Mouse (Mus musculus) neural tube, embryonic 14.5 days (tissue): Measurements from ENCODE around the gene Mapk10. TPM values are rescaled to one million over a fixed set of nuclear protein-coding genes. Genes with fewer than 3 reads are reported as not detected.

Experiments
- ATAC-seq: fragments of 200-750 bp; cut with Nextera tagmentation; 2 replicates; pipeline ENCODE4 v1.8.0; 2017; ENCODE audit warnings: low read depth, mild to moderate bottlenecking, moderate TSS enrichment, moderate library complexity
- H3K27ac ChIP-seq: fragments of 300-500 bp; sonication (generic); 2 replicates; pipeline ENCODE4 v1.5.1; 2014; ENCODE audit warnings: low read depth, mild to moderate bottlenecking, control low read depth, low read length, moderate library complexity, mixed read lengths
- H3K27me3 ChIP-seq: fragments of 300-500 bp; sonication (generic); 2 replicates; pipeline ENCODE4 v1.6.1; 2014; ENCODE audit warnings: low read length; ENCODE audit not compliant: control insufficient read depth, insufficient read depth
- H3K36me3 ChIP-seq: fragments of 300-500 bp; sonication (generic); 2 replicates; pipeline ENCODE4 v1.6.1; 2014; ENCODE audit warnings: low read length, mixed read lengths; ENCODE audit not compliant: control insufficient read depth, insufficient read depth
- H3K4me1 ChIP-seq: fragments of 300-500 bp; sonication (generic); 2 replicates; pipeline ENCODE4 v1.6.1; 2014; ENCODE audit warnings: low read length; ENCODE audit not compliant: control insufficient read depth, insufficient read depth
- H3K4me2 ChIP-seq: fragments of 300-500 bp; sonication (generic); 2 replicates; pipeline ENCODE4 v1.6.1; 2014; ENCODE audit warnings: mild to moderate bottlenecking, low read depth, low read length, control low read depth
- H3K4me3 ChIP-seq: fragments of 300-500 bp; sonication (generic); 2 replicates; pipeline ENCODE4 v1.5.1; 2014; ENCODE audit warnings: low read depth, low read length, control low read depth, mixed read lengths
- H3K9ac ChIP-seq: fragments of 300-500 bp; sonication (generic); replicated peaks from 2 replicates; pipeline ENCODE4 v1.6.1; 2014; ENCODE audit warnings: low read depth, mild to moderate bottlenecking, control low read depth, low read length, mixed read lengths
- H3K9me3 ChIP-seq: fragments of 300-500 bp; sonication (generic); 2 replicates; pipeline ENCODE4 v1.6.1; 2016; ENCODE audit warnings: low read length; ENCODE audit not compliant: control insufficient read depth
- WGBS: fragments of 180-500 bp; shearing (Covaris S2); extraction: QIAGEN DNeasy Blood & Tissue Kit; methylation state at CpG from one replicate; pipeline ENCODE4 v1.1.7; 2014; 5-methylcytosine and 5-hydroxymethylcytosine counted together
- polyA plus RNA-seq: library from polyadenylated mRNA; unstranded; fragments of >200 nt; fragmentation: Nextera tagmentation; extraction: Ambion mirVana; gene quantifications from 2 replicates; pipeline ENCODE4 v1.2.1, GENCODE M21; 2014

The Mapk10 gene
- polyA plus RNA-seq, 1 experiment from 2014 or later: 115 TPM

GRCm38 (mm10) chr5:103209486-103209885 lies 1.6 kb downstream of the Mapk10 start:
- H3K36me3 ChIP-seq: 0 out of 2 replicates have a peak, but pooled peaks cover 3% of the 10 kb centered on the region
- peaks cover 20% of the 10 kb centered on the region for H3K4me1 ChIP-seq
- H3K4me3 ChIP-seq: peak overlapping the region; percentile 56
- H3K9me3 ChIP-seq: no peaks in the 10 kb centered on the region
- ATAC-seq: no peak
- peak overlapping the region; percentile 78; the same call in 1 of the 2 replicates for H3K9ac ChIP-seq
- 35% methylated on average over 6 of the region's 6 CpGs for WGBS
- H3K27me3 ChIP-seq: no peaks in the 10 kb centered on the region
- H3K27ac ChIP-seq: peak overlapping the region; percentile 58
- peak overlapping the region; percentile 70 for H3K4me2 ChIP-seq

DNA sequence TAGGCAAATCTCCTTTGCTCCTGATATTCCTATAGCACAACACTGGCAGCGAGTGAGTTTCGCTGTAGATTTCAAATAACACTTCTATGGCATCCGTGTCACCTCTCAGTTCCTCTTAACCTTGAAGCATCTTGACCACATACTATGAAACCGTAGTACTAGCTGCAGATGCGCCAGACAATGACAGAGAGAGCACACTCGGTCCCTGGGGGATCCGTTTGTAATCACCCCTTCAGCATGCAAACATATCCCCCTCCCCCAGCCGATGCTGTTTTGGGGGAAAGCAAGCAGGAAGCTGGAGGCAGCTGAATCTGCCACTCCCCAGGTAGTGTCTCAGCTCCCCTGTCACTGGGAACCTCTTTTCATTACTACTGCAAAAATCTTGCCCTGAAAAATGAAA lies 2.3 kb downstream of the Mapk10 start:
- ATAC-seq: no peak
- peak overlapping the region; percentile 70 for H3K4me2 ChIP-seq
- no peaks in the 10 kb centered on the region for H3K27me3 ChIP-seq
- H3K4me1 ChIP-seq: peaks cover 20% of the 10 kb centered on the region
- peak overlapping the region; percentile 58 for H3K27ac ChIP-seq
- WGBS: 38% methylated on average over 8 of the region's 8 CpGs
- no peaks in the 10 kb centered on the region for H3K9me3 ChIP-seq
- peak overlapping the region; percentile 78 for H3K9ac ChIP-seq
- peak overlapping the region; percentile 56 for H3K4me3 ChIP-seq
- H3K36me3 ChIP-seq: 0 out of 2 replicates have a peak, but pooled peaks cover 3% of the 10 kb centered on the region

DNA sequence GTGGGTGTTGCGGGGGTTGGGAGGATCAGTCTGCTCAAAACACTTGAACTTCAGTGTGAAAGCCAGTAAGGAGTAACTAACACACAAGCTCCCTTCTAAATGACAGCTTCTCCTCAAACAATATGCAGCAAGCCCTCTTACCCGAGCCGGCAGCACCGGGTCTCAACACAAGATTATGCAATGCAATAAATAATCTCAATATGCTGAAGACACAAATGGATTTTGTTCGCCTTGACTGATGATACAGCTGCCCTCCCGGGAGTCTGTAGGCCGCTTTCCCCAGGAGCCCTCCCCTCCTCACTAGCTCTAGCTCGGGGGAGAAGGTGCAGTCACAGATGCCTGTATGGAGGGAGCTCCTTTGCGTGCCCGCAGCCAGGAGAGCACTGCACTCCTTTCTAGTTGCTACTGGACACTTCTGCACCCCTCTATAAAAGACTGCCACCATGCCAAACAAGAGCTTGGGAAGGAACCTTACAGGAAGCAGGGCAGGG lies 3.1 kb downstream of the Mapk10 start:
- H3K4me3 ChIP-seq: peak overlapping the region; percentile 56
- ATAC-seq: no peak
- 36% methylated on average over 10 of the region's 10 CpGs for WGBS
- H3K27ac ChIP-seq: peak overlapping the region; percentile 58
- peak overlapping the region; percentile 78 for H3K9ac ChIP-seq
- H3K36me3 ChIP-seq: 0 out of 2 replicates have a peak, but pooled peaks cover 3% of the 10 kb centered on the region
- no peaks in the 10 kb centered on the region for H3K9me3 ChIP-seq
- no peaks in the 10 kb centered on the region for H3K27me3 ChIP-seq
- H3K4me2 ChIP-seq: peak overlapping the region; percentile 70
- H3K4me1 ChIP-seq: peaks cover 20% of the 10 kb centered on the region

DNA sequence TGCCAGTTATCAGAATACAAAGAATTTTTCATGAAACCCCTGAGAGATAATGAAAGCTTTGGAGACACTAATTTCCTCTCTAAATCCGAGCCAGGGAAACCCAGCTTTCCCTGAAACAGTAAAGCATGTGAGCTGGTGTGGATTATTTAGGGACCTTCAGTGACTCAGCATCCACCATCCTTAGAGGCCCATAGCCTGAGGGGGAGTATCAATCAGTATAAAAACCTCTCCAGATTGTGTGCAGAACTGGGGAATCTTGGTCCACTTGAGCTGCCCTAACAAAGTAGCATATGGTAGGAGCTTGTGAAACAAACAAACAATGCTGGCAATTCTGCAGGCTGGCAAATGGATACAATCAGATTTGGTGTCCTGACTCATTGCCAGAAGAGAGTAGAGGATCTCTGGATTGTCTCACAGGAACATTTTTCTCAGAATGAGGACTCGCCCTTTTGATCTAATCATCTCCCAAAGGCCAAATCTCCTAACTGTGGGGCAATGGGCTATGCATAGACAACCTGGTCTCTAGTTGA lies 13.3 kb downstream of the Mapk10 start:
- 56% methylated on average over 2 of the region's 2 CpGs for WGBS

DNA sequence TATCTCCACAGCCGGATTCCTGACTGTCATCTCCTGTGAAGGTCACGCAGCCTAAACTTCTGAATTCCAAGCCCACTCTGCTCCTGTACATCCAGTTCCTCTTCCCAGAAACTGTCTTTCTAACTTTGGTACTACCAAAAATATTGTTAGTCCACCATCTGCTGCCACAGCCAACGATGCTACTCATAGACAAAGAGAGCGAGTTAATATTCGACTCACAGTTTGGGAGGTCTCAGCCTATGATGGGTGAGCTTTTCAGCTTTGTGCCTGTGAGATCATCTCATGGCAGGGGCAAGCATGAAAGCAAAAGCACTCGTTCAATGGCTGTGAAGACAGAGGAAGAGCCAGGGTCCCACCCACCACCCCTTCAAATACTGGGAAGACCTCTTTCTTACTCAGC lies 16.6 kb downstream of the Mapk10 start:
- WGBS: 57% methylated on average over 6 of the region's 6 CpGs
- H3K36me3 ChIP-seq: no peaks in the 10 kb centered on the region
- H3K4me3 ChIP-seq: no peak overlapping the region
- H3K9me3 ChIP-seq: no peaks in the 10 kb centered on the region
- no peak overlapping the region for H3K4me2 ChIP-seq
- H3K9ac ChIP-seq: no peak overlapping the region
- no peak for ATAC-seq
- no peak overlapping the region for H3K27ac ChIP-seq
- H3K4me1 ChIP-seq: 0 out of 2 replicates have a peak, but pooled peaks cover 6% of the 10 kb centered on the region
- no peaks in the 10 kb centered on the region for H3K27me3 ChIP-seq

More for the DNA sequence above, 13.3 kb downstream of the Mapk10 start:
- H3K27me3 ChIP-seq: no peaks in the 10 kb centered on the region
- H3K4me1 ChIP-seq: 0 out of 2 replicates have a peak, but pooled peaks cover 3% of the 10 kb centered on the region
- no peak overlapping the region for H3K4me2 ChIP-seq
- ATAC-seq: no peak
- no peak overlapping the region for H3K9ac ChIP-seq
- H3K9me3 ChIP-seq: no peaks in the 10 kb centered on the region
- no peak overlapping the region for H3K4me3 ChIP-seq
- no peak overlapping the region for H3K27ac ChIP-seq
- no peaks in the 10 kb centered on the region for H3K36me3 ChIP-seq

DNA sequence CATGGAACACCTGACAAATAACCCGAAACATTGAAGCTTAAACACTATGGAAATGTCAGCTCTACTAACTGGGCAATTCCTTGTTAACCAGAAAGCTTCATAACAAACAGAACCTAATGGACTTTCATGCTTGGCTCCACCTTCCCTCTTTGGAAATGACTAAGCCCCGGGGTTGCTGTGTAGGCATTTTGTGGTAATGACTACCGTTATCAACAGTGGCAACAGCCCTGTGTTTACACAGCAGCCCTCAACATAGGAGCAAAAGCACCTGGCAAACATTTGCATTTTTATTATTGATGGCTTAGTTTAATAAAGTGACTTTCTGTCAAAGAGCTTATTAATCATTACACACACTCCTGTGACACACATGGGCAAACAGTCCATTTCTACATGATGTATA lies 17.4 kb downstream of the Mapk10 start:
- Histone ChIP-seq H3K27me3 (no peaks in the 10 kb centered on the region), H3K36me3 (no peaks in the 10 kb centered on the region), H3K9ac (no peak overlapping the region), H3K4me3 (no peak overlapping the region), H3K4me2 (no peak overlapping the region), H3K27ac (no peak overlapping the region), H3K4me1 (0 out of 2 replicates have a peak, but pooled peaks cover 6% of the 10 kb centered on the region), H3K9me3 (no peaks in the 10 kb centered on the region)
- ATAC-seq: no peak
- WGBS: 66% methylated on average over 3 of the region's 3 CpGs

DNA sequence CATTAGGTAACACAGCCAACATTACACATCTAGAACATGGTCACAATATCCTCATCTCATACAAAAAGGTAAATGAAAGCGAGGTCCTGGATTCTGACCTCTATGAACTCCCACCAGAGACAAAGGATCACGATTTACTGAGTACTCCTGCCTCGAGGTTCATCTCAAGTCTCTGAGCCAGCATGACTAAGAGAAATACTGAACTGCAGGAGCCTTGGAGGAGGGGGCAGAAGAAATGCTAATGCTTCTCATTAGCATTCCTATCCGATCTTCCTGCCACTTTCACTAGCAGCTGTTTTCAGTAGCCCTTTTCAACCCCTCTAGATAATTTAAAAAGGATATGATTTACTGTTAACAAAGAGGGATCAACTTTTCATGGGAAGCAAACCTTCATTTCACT lies 19.6 kb downstream of the Mapk10 start:
- Histone ChIP-seq H3K9ac (no peak overlapping the region), H3K9me3 (no peaks in the 10 kb centered on the region), H3K4me1 (0 out of 2 replicates have a peak, but pooled peaks cover 6% of the 10 kb centered on the region), H3K4me3 (no peak overlapping the region), H3K4me2 (no peak overlapping the region), H3K27me3 (no peaks in the 10 kb centered on the region), H3K36me3 (no peaks in the 10 kb centered on the region), H3K27ac (no peak overlapping the region)
- WGBS: 12% methylated on average over 4 of the region's 4 CpGs
- peak; percentile 48; the same call in 1 of the 2 replicates for ATAC-seq

GRCm38 (mm10) chr5:103184256-103184655 lies 26.9 kb downstream of the Mapk10 start:
- Histone ChIP-seq H3K4me2 (no peak overlapping the region), H3K4me3 (no peak overlapping the region), H3K27ac (no peak overlapping the region), H3K4me1 (no peaks in the 10 kb centered on the region), H3K9ac (no peak overlapping the region), H3K9me3 (peaks cover 2% of the 10 kb centered on the region; the same call in 1 of the 2 replicates), H3K27me3 (no peaks in the 10 kb centered on the region), H3K36me3 (no peaks in the 10 kb centered on the region)
- WGBS: 93% methylated on average over 1 of the region's 1 CpGs
- no peak for ATAC-seq

DNA sequence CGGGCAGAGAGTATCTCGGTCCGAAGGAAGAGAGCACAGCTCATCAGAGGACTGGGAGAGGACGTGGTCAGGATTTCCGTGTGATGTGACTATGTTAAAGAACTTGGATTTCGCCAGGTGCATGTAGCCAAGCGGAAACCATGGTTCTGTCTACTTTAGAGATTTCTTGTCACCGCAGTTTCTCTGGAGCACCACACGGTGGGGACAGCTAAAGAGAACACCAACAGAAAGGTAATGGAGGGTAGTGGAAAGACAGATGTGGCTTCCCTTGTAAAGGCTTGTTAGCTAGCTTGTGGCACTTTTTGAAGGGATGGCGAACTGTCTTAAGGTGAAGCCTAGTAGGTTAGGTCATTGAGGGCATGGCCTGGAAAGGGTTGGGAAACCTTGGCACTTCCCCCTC lies 29.5 kb downstream of the Mapk10 start:
- H3K4me2 ChIP-seq: no peak overlapping the region
- H3K9me3 ChIP-seq: peaks cover 2% of the 10 kb centered on the region; the same call in 1 of the 2 replicates
- H3K36me3 ChIP-seq: no peaks in the 10 kb centered on the region
- no peak overlapping the region for H3K9ac ChIP-seq
- H3K27me3 ChIP-seq: no peaks in the 10 kb centered on the region
- 90% methylated on average over 10 of the region's 10 CpGs for WGBS
- ATAC-seq: no peak
- peaks cover 6% of the 10 kb centered on the region; the same call in 1 of the 2 replicates for H3K4me1 ChIP-seq
- H3K27ac ChIP-seq: no peak overlapping the region
- H3K4me3 ChIP-seq: no peak overlapping the region
